Mouse (Mus musculus) intestine, embryonic 15.5 days (tissue): ENCODE results near the gene Dxo. TPM values are rescaled to one million over a fixed set of nuclear protein-coding genes. Genes with fewer than 3 reads are reported as not detected.

Experiments
- ATAC-seq: fragments of 200-750 bp; cut with Nextera tagmentation; 2 replicates; pipeline ENCODE4 v1.8.0; 2017; ENCODE audit warnings: moderate TSS enrichment, moderate library complexity
- H3K27ac ChIP-seq: fragments of 300-500 bp; sonication (generic); 2 replicates; pipeline ENCODE4 v1.5.1; 2015; ENCODE audit warnings: mild to moderate bottlenecking, inconsistent platforms
- H3K27me3 ChIP-seq: fragments of 300-500 bp; sonication (generic); replicated peaks from 2 replicates; pipeline ENCODE4 v1.6.1; 2015; ENCODE audit warnings: inconsistent platforms
- H3K36me3 ChIP-seq: fragments of 300-500 bp; sonication (generic); 2 replicates; pipeline ENCODE4 v1.6.1; 2015; ENCODE audit warnings: inconsistent platforms
- H3K4me1 ChIP-seq: fragments of 300-500 bp; sonication (generic); replicated peaks from 2 replicates; pipeline ENCODE4 v1.6.1; 2015; ENCODE audit warnings: inconsistent platforms
- H3K4me2 ChIP-seq: fragments of 300-500 bp; sonication (generic); replicated peaks from 2 replicates; pipeline ENCODE4 v1.6.1; 2015; ENCODE audit warnings: mild to moderate bottlenecking, inconsistent platforms
- H3K4me3 ChIP-seq: fragments of 300-500 bp; sonication (generic); replicated peaks from 2 replicates; pipeline ENCODE4 v1.5.1; 2015; ENCODE audit warnings: inconsistent platforms
- H3K9ac ChIP-seq: fragments of 300-500 bp; sonication (generic); 2 replicates; pipeline ENCODE4 v1.6.1; 2015; ENCODE audit warnings: inconsistent platforms
- H3K9me3 ChIP-seq: fragments of 300-500 bp; sonication (generic); 2 replicates; pipeline ENCODE4 v1.6.1; 2016; ENCODE audit warnings: inconsistent platforms
- WGBS: fragments of 180-500 bp; shearing (Covaris S2); methylation state at CpG from one replicate; pipeline ENCODE4 v1.1.7; 2015; 5-methylcytosine and 5-hydroxymethylcytosine counted together
- polyA plus RNA-seq: library from polyadenylated mRNA; unstranded; fragments of >200 nt; fragmentation: Nextera tagmentation; extraction: Ambion mirVana; gene quantifications from 2 replicates; pipeline ENCODE4 v1.2.1, GENCODE M21; 2015

Dxo gene
- polyA plus RNA-seq, 1 experiment from 2014 or later: 51.8 TPM

DNA sequence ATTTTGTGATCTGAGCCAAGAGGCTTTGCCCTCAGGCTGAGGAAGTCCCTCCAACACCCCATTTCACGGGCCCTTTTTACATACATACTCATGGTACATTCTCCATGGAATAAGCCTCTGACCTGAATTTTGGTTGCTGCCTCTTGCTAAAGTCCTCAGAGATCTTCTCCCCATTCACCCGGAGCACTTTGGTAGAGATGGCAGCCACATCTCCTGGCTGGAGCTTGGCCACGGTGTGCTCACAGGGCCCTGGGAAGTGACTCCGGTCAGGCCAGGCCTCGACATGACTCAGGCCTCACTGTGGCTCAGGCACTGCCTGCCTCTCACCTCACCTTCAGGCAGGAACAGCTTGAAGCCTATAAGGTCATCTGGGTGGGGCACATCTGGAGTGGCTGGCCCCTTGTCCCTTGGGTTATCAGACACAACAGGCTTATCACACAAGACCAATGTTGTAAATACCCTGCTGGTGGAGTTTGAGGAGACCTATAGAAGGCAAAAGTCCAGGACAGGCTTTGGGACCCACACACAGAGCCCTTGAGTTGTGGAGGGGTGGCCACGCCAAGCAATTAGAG, 4.0 kb downstream of the Dxo start:
- Histone ChIP-seq H3K4me2 (no peak overlapping the region), H3K9ac (no peak overlapping the region), H3K4me1 (peaks cover 18% of the 10 kb centered on the region), H3K36me3 (peaks cover 28% of the 10 kb centered on the region), H3K27ac (no peak overlapping the region), H3K9me3 (no peaks in the 10 kb centered on the region), H3K27me3 (no peaks in the 10 kb centered on the region), H3K4me3 (no peak overlapping the region)
- WGBS: 83% methylated on average over 6 of the region's 6 CpGs
- ATAC-seq: no peak

DNA sequence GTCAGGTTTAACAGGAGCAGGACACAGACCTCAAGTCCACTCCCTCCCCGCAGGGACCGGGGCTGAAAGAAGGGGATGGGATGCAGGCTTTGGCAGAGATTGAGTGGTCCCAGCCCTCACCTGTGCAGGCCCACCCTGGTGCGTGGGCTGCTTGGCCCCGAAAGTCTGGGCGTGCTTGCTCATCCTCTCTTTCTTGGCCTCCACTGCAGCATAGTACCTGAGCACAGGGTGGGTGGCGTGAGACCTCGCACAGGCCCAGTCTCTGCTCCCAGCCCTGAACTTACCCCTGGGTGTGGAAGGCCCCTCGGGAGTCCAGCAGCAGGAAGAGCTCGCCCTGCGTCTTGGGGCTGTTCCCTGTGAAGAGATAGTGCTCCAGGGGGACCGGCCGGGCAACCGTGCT, 8.1 kb downstream of the Dxo start:
- peaks cover 38% of the 10 kb centered on the region for H3K36me3 ChIP-seq

DNA sequence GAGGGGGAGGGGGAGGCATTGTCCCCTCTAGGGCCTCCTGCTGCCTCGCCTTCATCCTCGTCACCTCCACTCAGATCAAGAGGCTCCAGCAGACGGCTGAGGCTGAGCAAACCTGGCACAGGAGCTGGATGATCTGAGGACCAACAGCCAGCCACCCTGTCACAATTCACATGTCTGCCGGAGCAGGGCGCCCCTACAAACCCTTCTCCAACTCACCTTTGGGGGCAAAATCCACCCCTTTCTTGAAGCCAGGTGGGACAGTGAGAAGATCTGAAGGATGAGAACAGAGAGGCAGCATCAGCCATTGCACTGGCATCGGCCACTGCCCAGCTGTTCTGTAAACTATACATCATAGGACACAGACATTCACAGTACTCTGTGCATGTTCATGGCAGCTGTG, 10.4 kb downstream of the Dxo start:
- Histone ChIP-seq H3K4me1 (peaks cover 17% of the 10 kb centered on the region), H3K9me3 (no peaks in the 10 kb centered on the region), H3K9ac (no peak overlapping the region), H3K4me2 (no peak overlapping the region), H3K4me3 (no peak overlapping the region), H3K27ac (no peak overlapping the region), H3K36me3 (peaks cover 28% of the 10 kb centered on the region), H3K27me3 (no peaks in the 10 kb centered on the region)
- no peak for ATAC-seq
- 87% methylated on average over 6 of the region's 6 CpGs for WGBS

More for the DNA sequence above, 8.1 kb downstream of the Dxo start:
- ATAC-seq: no peak
- H3K27me3 ChIP-seq: no peaks in the 10 kb centered on the region
- H3K4me2 ChIP-seq: no peak overlapping the region
- no peak overlapping the region for H3K4me3 ChIP-seq
- no peaks in the 10 kb centered on the region for H3K9me3 ChIP-seq
- 92% methylated on average over 13 of the region's 13 CpGs for WGBS
- H3K27ac ChIP-seq: no peak overlapping the region
- no peak overlapping the region for H3K9ac ChIP-seq
- H3K4me1 ChIP-seq: peaks cover 6% of the 10 kb centered on the region; the same call in 1 of the 2 replicates

DNA sequence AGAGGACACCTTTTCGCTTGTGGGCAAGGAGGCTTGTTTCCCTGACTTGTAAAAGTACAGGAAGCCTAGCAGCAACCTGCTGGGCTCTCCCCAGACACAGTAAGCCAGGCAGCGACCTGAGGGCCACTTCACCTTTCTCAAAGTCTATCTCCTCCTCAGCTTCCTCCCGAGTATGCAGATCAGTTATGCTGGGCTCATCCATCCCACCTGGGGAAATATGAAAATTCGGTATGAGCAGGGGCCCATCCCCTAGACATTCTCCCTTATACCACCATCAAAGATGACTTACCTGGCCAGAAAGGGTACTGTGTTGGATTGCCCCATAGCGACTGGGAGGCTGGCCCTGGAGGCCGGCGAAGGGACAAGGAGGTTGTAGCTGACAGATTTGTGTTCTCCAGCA, 10.8 kb downstream of the Dxo start:
- Histone ChIP-seq H3K9me3 (no peaks in the 10 kb centered on the region), H3K4me3 (no peak overlapping the region), H3K9ac (no peak overlapping the region), H3K27me3 (no peaks in the 10 kb centered on the region), H3K4me2 (no peak overlapping the region), H3K36me3 (peaks cover 31% of the 10 kb centered on the region), H3K4me1 (peaks cover 17% of the 10 kb centered on the region), H3K27ac (no peak overlapping the region)
- ATAC-seq: no peak
- 88% methylated on average over 7 of the region's 7 CpGs for WGBS

DNA sequence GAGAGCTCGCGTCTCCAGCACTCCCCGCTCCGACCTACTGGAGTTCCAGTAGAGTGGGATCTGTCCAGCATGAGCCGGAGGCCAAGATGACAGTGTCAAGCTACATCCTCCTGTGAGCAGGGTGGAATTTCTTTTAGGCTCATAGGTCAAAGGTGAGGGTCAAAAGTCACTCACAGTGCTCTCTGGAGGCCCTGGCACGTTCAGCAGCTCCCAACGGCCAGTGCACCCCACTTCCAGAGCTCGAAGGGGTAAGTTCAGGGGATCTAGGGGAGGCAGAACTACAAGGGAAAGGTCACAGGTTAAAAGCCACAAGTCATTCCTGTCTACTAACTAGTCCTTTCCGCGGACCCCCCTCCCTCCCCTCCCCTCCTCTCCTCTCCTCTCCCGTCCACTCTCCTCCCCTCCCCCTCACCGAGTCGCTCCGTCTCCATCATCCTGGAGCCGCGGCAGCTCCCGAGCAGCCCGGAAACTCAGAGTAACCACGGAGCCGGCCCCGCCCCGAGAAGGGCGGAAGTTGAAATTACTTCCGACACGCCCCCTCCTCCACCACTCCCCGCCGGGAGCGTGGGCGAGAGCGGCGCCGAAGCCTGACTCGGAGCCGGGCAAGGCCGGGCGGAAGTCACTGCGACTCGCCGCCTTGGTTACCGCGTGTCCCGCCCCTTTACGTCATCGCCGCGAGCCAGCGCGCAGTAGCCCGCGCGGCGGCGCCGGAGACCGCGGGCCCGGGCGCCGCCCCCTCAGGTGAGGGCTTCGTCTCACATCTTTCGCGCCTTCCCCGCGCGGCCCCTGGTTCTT, 13.1 kb downstream of the Dxo start, which contains the start of the genes Skiv2l and Nelfe:
Gene Skiv2l, minus strand, starts transcription at position 489 of the 795 bp plus-strand sequence.
Gene Nelfe, plus strand, starts transcription at position 670 of the 795 bp plus-strand sequence.
- peak within 1 kb of the TSS; percentile 79 for H3K4me2 ChIP-seq
- H3K27me3 ChIP-seq: no peaks in the 10 kb centered on the region
- WGBS: under 1% methylated on average over 65 of the region's 65 CpGs
- H3K4me3 ChIP-seq: peak within 1 kb of the TSS; percentile 72
- peaks cover 45% of the 10 kb centered on the region for H3K36me3 ChIP-seq
- H3K4me1 ChIP-seq: peaks cover 17% of the 10 kb centered on the region
- peak; percentile 98 for ATAC-seq
- H3K9ac ChIP-seq: peak within 1 kb of the TSS; percentile 73
- H3K27ac ChIP-seq: peak within 1 kb of the TSS; percentile 73; the same call in 1 of the 2 replicates
- no peaks in the 10 kb centered on the region for H3K9me3 ChIP-seq

DNA sequence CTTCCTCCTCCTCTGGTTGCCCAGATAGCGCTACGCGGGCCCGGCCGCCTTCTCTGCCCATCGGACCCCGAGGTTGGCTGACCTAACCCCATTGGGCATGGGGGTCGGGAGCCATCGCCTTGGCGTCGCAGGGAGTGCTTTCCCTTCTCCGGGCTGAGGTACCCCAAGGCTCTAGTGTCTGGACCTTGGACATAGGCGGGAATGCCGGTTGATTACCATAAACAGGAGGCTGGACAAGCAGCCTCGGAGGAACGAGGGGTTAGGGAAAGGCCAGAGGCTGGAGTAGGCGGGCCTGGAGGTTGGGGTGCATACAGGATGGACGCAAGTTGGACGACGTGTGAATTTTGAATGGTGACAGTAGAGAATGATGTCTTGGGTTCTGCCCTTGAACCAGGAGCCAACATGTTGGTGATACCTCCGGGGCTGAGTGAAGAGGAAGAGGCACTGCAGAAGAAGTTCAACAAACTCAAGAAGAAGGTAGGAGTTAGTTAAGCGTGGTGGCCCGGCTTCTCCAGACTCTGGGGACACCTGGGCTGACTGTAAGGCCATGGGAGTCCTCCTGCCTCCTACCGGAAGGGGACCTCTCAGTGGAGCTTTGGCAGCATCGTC, 13.8 kb downstream of the Dxo start:
- H3K4me3 ChIP-seq: peak overlapping the region; percentile 72
- H3K9ac ChIP-seq: peak overlapping the region; percentile 73
- peaks cover 42% of the 10 kb centered on the region for H3K36me3 ChIP-seq
- H3K27me3 ChIP-seq: no peaks in the 10 kb centered on the region
- H3K27ac ChIP-seq: peak overlapping the region; percentile 73; the same call in 1 of the 2 replicates
- no peaks in the 10 kb centered on the region for H3K9me3 ChIP-seq
- peak overlapping the region; percentile 76 for H3K4me2 ChIP-seq
- ATAC-seq: peak; percentile 78
- 1% methylated on average over 25 of the region's 25 CpGs for WGBS
- peaks cover 17% of the 10 kb centered on the region for H3K4me1 ChIP-seq

DNA sequence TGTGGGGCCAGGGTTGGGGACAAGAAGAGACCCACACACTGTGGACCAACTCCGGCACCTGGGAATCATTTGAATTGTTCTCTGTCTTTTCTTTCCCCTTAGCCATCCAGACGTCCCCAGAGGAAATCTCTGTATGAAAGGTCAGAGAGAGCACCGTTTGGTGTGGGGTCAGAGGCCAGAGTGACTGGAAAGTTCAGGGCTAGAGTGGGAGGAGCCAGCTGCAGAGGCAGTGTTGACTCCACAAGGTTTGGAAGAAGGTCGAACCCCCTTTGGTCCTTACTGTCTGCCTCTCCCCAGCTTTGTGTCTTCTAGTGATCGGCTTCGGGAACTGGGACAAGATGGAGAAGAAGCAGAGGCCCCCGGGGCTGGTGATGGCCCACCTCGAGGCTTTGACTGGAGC, 16.7 kb downstream of the Dxo start:
- Histone ChIP-seq H3K4me3 (no peak overlapping the region), H3K4me1 (peaks cover 17% of the 10 kb centered on the region), H3K9ac (peak overlapping the region; percentile 8; the same call in 1 of the 2 replicates), H3K4me2 (no peak overlapping the region), H3K27ac (no peak overlapping the region), H3K9me3 (no peaks in the 10 kb centered on the region), H3K27me3 (no peaks in the 10 kb centered on the region), H3K36me3 (peaks cover 33% of the 10 kb centered on the region)
- no peak for ATAC-seq
- 69% methylated on average over 8 of the region's 8 CpGs for WGBS

DNA sequence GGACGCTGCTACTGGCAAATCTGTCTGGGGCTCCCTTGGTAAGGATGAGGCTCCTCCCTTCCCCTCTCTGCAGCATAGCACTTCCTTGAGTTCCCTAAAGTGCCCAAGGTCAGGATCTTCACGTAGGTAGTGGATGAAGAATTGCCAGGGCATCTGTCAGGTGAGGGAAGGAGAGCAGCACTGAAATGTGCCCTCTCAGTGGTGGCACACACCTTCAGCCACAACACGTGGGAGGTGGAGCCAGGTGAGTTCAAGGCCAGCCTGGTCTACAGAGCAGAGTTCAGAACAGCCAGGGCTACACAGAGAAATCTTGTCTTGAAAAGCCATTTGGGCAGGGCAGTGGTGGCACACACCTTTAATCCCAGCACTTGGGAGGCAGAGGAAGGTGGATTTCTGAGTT, 17.9 kb downstream of the Dxo start:
- H3K36me3 ChIP-seq: peaks cover 33% of the 10 kb centered on the region
- no peak for ATAC-seq
- H3K4me1 ChIP-seq: peaks cover 11% of the 10 kb centered on the region
- no peak overlapping the region for H3K4me3 ChIP-seq
- H3K9ac ChIP-seq: no peak overlapping the region
- WGBS: 72% methylated on average over 3 of the region's 3 CpGs
- no peaks in the 10 kb centered on the region for H3K9me3 ChIP-seq
- H3K27me3 ChIP-seq: no peaks in the 10 kb centered on the region
- H3K4me2 ChIP-seq: no peak overlapping the region
- no peak overlapping the region for H3K27ac ChIP-seq

DNA sequence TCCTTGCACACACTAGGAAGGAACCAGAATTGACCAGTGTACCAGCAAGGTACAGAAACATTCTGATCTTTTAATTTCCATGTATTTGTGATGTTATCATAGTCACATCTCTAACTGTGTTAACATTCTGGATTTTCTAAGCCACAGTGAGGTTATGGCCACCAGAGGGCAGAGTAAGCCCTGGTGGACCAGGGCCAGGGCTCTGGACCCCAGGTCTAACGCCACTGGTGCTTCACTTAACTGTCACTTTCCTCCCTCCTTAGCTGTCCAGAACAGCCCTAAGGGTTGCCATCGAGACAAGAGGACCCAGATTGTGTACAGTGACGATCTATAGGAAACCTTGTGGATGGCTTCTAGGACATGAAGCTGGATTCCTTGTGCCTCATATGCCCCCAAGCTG, 19.0 kb downstream of the Dxo start:
- Histone ChIP-seq H3K4me2 (no peak overlapping the region), H3K27me3 (no peaks in the 10 kb centered on the region), H3K9me3 (no peaks in the 10 kb centered on the region), H3K27ac (no peak overlapping the region), H3K4me1 (peaks cover 9% of the 10 kb centered on the region), H3K9ac (no peak overlapping the region; the same call in 1 of the 2 replicates), H3K36me3 (peaks cover 33% of the 10 kb centered on the region), H3K4me3 (no peak overlapping the region)
- ATAC-seq: peak; percentile 32; the same call in 1 of the 2 replicates
- 30% methylated on average over 3 of the region's 3 CpGs for WGBS

DNA sequence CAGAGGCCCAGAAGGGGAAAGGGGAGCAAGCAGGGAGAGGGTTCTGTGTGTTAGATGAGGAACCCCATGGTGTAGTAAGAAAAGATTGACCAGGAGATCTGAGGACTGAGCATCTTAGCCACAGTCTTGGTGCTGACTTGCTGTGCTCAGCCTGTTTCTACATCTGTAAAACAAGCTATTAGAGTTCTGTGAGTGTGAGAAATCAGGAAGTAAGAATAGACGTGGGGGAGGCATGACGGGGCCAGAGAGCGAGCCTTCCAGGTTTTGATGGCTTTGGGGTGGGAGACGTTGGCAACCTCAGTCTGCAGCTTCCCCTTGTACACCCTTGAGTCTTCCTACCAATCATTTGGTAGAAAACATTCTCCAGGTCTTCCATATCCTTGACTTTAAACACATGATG, 21.9 kb downstream of the Dxo start:
- Histone ChIP-seq H3K36me3 (peaks cover 22% of the 10 kb centered on the region), H3K27ac (no peak overlapping the region), H3K4me1 (no peaks in the 10 kb centered on the region; the same call in 1 of the 2 replicates), H3K4me2 (no peak overlapping the region), H3K27me3 (no peaks in the 10 kb centered on the region), H3K9me3 (no peaks in the 10 kb centered on the region), H3K4me3 (no peak overlapping the region), H3K9ac (no peak overlapping the region)
- 75% methylated on average over 4 of the region's 4 CpGs for WGBS
- no peak for ATAC-seq

DNA sequence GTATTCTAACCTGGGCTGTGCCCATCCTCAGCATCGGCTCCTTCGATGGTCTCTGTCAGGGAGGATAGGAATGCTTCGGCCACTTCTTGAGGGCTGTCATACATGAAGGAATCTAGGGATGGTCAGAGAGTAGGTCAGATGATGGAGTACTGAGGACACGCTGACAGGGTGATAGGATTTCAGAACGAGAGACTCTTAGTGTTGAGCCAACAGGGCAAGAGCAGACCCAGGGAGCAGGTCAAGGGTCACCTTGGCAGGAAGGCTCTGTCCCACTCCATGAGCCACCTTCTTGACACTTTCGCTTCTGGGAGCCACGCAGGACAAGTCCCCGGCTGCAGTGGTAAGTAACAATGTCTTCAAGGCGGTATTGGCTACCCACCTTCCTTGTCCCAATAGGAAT, 23.7 kb downstream of the Dxo start:
- H3K4me2 ChIP-seq: peak overlapping the region; percentile 53
- H3K9me3 ChIP-seq: no peaks in the 10 kb centered on the region
- no peak overlapping the region for H3K27ac ChIP-seq
- no peaks in the 10 kb centered on the region for H3K27me3 ChIP-seq
- H3K4me1 ChIP-seq: no peaks in the 10 kb centered on the region; the same call in 1 of the 2 replicates
- no peak overlapping the region for H3K9ac ChIP-seq
- H3K36me3 ChIP-seq: peaks cover 10% of the 10 kb centered on the region
- H3K4me3 ChIP-seq: no peak overlapping the region
- WGBS: 76% methylated on average over 9 of the region's 9 CpGs
- ATAC-seq: no peak

DNA sequence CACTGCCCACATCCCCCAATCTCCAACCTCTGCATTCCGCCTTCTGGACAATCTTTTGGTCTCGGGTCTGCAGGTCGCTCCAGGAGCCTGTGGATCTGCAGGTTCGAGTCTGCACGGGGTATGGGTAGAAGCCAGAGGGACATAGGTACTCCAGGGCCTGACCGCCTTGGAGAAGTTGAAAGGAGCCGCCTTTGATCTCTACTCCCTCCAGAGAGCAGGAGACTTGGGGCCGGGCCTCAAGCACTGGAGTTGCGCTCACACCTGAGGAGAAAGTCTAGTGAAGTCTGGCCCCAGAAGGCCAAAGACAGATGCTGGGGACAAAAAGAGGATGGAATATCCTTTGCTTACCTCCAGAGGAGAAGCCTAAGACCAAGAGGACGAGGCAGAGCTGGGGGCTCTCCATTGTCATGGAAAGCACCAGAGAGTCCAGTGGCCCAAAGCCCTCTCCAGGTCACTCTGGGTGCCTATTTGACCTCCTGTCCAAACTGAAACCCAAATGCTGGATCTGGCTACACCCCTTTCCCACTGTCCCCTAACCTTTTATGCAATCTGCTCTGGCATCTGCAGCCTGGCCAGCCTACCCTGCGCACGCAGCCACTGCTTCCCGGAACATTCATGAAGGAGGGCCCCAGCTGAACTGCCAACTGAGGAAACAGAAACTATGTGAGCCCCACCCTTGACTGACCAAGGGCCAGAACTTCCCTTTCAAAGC, 25.0 kb downstream of the Dxo start:
- peak; percentile 79 for ATAC-seq
- Histone ChIP-seq H3K4me2 (peak overlapping the region; percentile 53), H3K9ac (peak overlapping the region; percentile 24; the same call in 1 of the 2 replicates), H3K9me3 (no peaks in the 10 kb centered on the region), H3K27ac (peak overlapping the region; percentile 79), H3K27me3 (no peaks in the 10 kb centered on the region), H3K4me1 (no peaks in the 10 kb centered on the region; the same call in 1 of the 2 replicates), H3K36me3 (peaks cover under 1% of the 10 kb centered on the region; the same call in 1 of the 2 replicates), H3K4me3 (peak overlapping the region; percentile 23)
- WGBS: 53% methylated on average over 13 of the region's 13 CpGs
